Mouse (Mus musculus): Measurements from ENCODE around the gene Col27a1. TPM values are rescaled to one million over a fixed set of nuclear protein-coding genes. Genes with fewer than 3 reads are reported as not detected.

Gene Col27a1
- polyA plus RNA-seq, 1 experiment from 2014 or later, result 5.0 TPM

- Histone ChIP-seq H3K4me1 (replicated peaks; ENCODE audit: control insufficient read depth, insufficient read depth, low read length) (no peaks in the 10 kb centered on the region), H3K9me3 (ENCODE audit: control insufficient read depth) (no peaks in the 10 kb centered on the region), H3K27ac (ENCODE audit: low read depth, low read length) (no peak overlapping the region), H3K4me2 (replicated peaks; ENCODE audit: low read depth) (no peak overlapping the region), H3K4me3 (ENCODE audit: low read depth, low read length) (no peak overlapping the region), H3K9ac (ENCODE audit: low read depth, low read length) (no peak overlapping the region), H3K27me3 (replicated peaks; ENCODE audit: control insufficient read depth, insufficient read depth, low read length) (no peaks in the 10 kb centered on the region), H3K36me3 (ENCODE audit: control insufficient read depth, insufficient read depth) (no peaks in the 10 kb centered on the region)
- ATAC-seq, result no peak
- no peak for TF ChIP-seq CTCF (IDR thresholded peaks at IDR 0.05; ENCODE audit: low read depth)
- WGBS, result 67% methylated on average over 3 of the region's 3 CpGs
These were observed 129.8 kb downstream of the Col27a1 start for GRCm38 (mm10) chr4:63343608-63344007.

DNA sequence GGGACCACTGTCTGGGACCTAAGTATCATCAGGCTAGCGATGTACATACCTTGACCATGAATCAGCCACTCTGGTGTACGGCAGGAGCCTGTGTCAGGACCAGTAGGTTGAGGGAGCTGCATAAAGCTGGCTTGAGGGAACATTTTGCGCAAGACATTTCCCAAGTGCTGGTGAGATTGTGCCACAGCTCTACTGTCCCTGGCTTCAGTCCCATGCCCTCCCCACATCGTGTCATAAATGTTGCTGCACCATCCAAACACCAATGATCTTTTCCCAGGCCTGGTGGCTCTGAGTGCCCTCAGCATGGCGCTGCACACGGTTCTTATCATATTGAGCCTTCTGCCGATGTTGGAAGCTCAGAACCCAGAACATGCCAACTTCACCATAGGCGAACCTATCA, 130.5 kb downstream of the Col27a1 start, which contains the start of gene Orm1:
Gene Orm1, plus strand, starts transcription at position 266 of the 400 bp plus-strand sequence.
- no peaks in the 10 kb centered on the region for H3K36me3 ChIP-seq (ENCODE audit: control insufficient read depth, insufficient read depth)
- no peak within 1 kb of the TSS for H3K27ac ChIP-seq (ENCODE audit: low read depth, low read length)
- H3K9ac ChIP-seq (ENCODE audit: low read depth, low read length), result no peak within 1 kb of the TSS
- H3K4me3 ChIP-seq (ENCODE audit: low read depth, low read length), result no peak within 1 kb of the TSS
- H3K4me1 ChIP-seq (replicated peaks; ENCODE audit: control insufficient read depth, insufficient read depth, low read length), result no peaks in the 10 kb centered on the region
- no peak within 1 kb of the TSS for H3K4me2 ChIP-seq (replicated peaks; ENCODE audit: low read depth)
- no peak for ATAC-seq
- no peaks in the 10 kb centered on the region for H3K9me3 ChIP-seq (ENCODE audit: control insufficient read depth)
- 80% methylated on average over 8 of the region's 8 CpGs for WGBS
- H3K27me3 ChIP-seq (replicated peaks; ENCODE audit: control insufficient read depth, insufficient read depth, low read length), result no peaks in the 10 kb centered on the region
- TF ChIP-seq CTCF (IDR thresholded peaks at IDR 0.05; ENCODE audit: low read depth), result no peak

GRCm38 (mm10) chr4:63345261-63345660, 131.5 kb downstream of the Col27a1 start:
- Histone ChIP-seq H3K9ac (ENCODE audit: low read depth, low read length) (no peak overlapping the region), H3K4me1 (replicated peaks; ENCODE audit: control insufficient read depth, insufficient read depth, low read length) (no peaks in the 10 kb centered on the region), H3K27ac (ENCODE audit: low read depth, low read length) (no peak overlapping the region), H3K4me3 (ENCODE audit: low read depth, low read length) (no peak overlapping the region), H3K9me3 (ENCODE audit: control insufficient read depth) (no peaks in the 10 kb centered on the region), H3K4me2 (replicated peaks; ENCODE audit: low read depth) (no peak overlapping the region), H3K27me3 (replicated peaks; ENCODE audit: control insufficient read depth, insufficient read depth, low read length) (no peaks in the 10 kb centered on the region), H3K36me3 (ENCODE audit: control insufficient read depth, insufficient read depth) (no peaks in the 10 kb centered on the region)
- ATAC-seq, result no peak
- TF ChIP-seq CTCF (IDR thresholded peaks at IDR 0.05; ENCODE audit: low read depth), result no peak

GRCm38 (mm10) chr4:63346659-63347058, 132.9 kb downstream of the Col27a1 start:
- H3K4me1 ChIP-seq (replicated peaks; ENCODE audit: control insufficient read depth, insufficient read depth, low read length), result no peaks in the 10 kb centered on the region
- H3K27me3 ChIP-seq (replicated peaks; ENCODE audit: control insufficient read depth, insufficient read depth, low read length), result no peaks in the 10 kb centered on the region
- no peaks in the 10 kb centered on the region for H3K36me3 ChIP-seq (ENCODE audit: control insufficient read depth, insufficient read depth)
- H3K4me2 ChIP-seq (replicated peaks; ENCODE audit: low read depth), result no peak overlapping the region
- TF ChIP-seq CTCF (IDR thresholded peaks at IDR 0.05; ENCODE audit: low read depth), result no peak
- H3K9me3 ChIP-seq (ENCODE audit: control insufficient read depth), result no peaks in the 10 kb centered on the region
- no peak overlapping the region for H3K27ac ChIP-seq (ENCODE audit: low read depth, low read length)
- no peak for ATAC-seq
- H3K9ac ChIP-seq (ENCODE audit: low read depth, low read length), result no peak overlapping the region
- WGBS, result 77% methylated on average over 4 of the region's 4 CpGs
- no peak overlapping the region for H3K4me3 ChIP-seq (ENCODE audit: low read depth, low read length)

DNA sequence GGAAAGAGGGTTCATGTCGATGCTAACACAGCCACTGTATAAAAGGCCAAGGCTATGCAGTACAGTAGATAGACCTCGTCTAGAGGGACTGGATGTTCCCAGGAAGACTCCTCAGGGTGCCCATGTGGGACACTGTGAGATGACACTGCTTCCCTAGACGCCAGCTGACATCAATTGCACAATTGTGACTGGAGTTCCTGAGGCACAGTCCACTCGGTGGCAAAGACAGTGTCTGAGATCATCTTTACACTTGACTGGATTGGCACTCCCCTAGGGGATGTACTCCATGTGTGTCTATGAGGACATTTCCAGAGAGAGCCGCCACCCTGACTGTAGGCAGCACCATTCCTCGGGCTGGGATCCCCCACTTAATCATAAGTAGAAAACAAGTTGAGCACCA, 134.7 kb downstream of the Col27a1 start:
- Histone ChIP-seq H3K4me2 (replicated peaks; ENCODE audit: low read depth) (no peak overlapping the region), H3K27ac (ENCODE audit: low read depth, low read length) (no peak overlapping the region), H3K9me3 (ENCODE audit: control insufficient read depth) (no peaks in the 10 kb centered on the region), H3K4me1 (replicated peaks; ENCODE audit: control insufficient read depth, insufficient read depth, low read length) (no peaks in the 10 kb centered on the region), H3K4me3 (ENCODE audit: low read depth, low read length) (no peak overlapping the region), H3K36me3 (ENCODE audit: control insufficient read depth, insufficient read depth) (no peaks in the 10 kb centered on the region), H3K9ac (ENCODE audit: low read depth, low read length) (no peak overlapping the region), H3K27me3 (replicated peaks; ENCODE audit: control insufficient read depth, insufficient read depth, low read length) (no peaks in the 10 kb centered on the region)
- 75% methylated on average over 6 of the region's 6 CpGs for WGBS
- no peak for ATAC-seq
- TF ChIP-seq CTCF (IDR thresholded peaks at IDR 0.05; ENCODE audit: low read depth), result no peak

GRCm38 (mm10) chr4:63355877-63356665, 142.3 kb downstream of the Col27a1 start, which contains the start of gene Orm3:
Gene Orm3 (plus strand): TSS chr4:63356162.
- Histone ChIP-seq H3K36me3 (ENCODE audit: control insufficient read depth, insufficient read depth) (no peaks in the 10 kb centered on the region), H3K9ac (ENCODE audit: low read depth, low read length) (no peak within 1 kb of the TSS), H3K9me3 (ENCODE audit: control insufficient read depth) (no peaks in the 10 kb centered on the region), H3K27ac (ENCODE audit: low read depth, low read length) (no peak within 1 kb of the TSS), H3K4me1 (replicated peaks; ENCODE audit: control insufficient read depth, insufficient read depth, low read length) (no peaks in the 10 kb centered on the region), H3K4me3 (ENCODE audit: low read depth, low read length) (no peak within 1 kb of the TSS), H3K27me3 (replicated peaks; ENCODE audit: control insufficient read depth, insufficient read depth, low read length) (no peaks in the 10 kb centered on the region), H3K4me2 (replicated peaks; ENCODE audit: low read depth) (no peak within 1 kb of the TSS)
- TF ChIP-seq CTCF (IDR thresholded peaks at IDR 0.05; ENCODE audit: low read depth), result no peak
- no peak for ATAC-seq
- WGBS, result 71% methylated on average over 4 of the region's 4 CpGs
